Mouse (Mus musculus) right cerebral cortex, postnatal 36 days (tissue): ENCODE data around the gene Slc39a5.
A peak's percentile ranks its signal among the peaks of the same experiment; 100 is the strongest.

Experiments used
- DNase-seq, 2 experiments: peaks; one replicate each; pipeline ENCODE4 v3.0.0; 2022; ENCODE audit warnings: low spot score in 2 of 2, mixed read lengths in 1 of 2

Slc39a5 gene

DNA sequence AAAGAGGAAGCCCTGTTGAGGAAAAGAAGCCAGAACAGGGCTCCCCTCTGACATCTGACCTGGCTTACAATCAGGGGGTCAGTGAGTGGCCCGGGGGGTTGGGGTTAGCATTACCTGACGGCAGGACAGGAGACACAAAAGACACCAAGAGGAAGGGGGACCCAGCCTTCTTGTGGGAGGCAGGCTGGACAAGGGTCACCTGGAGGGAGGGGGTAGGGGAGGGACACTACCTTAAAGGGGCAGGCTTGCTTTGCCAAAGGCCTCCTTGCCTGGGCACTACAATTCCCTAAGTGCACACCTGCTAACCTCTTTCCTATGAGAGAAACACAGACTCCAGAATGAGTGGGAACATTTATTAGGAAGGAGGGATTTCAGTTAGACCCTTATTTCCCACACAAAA lies at the start of gene Slc39a5:
Gene Slc39a5 (minus strand): TSS at position 174 of the 400 bp plus-strand sequence.
- no peak for DNase-seq

DNA sequence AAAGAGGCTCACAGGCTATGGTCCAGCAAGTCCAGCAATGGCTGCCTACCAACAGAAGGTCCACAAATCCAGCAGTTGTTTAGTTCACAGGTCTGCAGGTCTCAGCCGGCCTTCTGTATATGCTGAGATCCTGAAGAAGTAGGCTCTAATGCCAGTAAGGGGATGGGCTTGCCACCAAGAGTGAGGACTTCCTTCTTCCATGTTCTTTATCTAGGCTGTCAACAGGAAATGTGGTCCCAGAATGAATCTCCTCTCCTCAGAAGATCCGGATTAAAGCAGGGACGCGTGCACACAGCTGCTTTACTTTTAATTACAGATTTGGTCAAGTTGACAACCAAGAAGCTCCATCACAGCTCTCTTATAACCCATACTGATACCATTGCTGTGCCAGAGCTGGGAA lies 44.4 kb upstream of the Slc39a5 start:
- no peak for DNase-seq

DNA sequence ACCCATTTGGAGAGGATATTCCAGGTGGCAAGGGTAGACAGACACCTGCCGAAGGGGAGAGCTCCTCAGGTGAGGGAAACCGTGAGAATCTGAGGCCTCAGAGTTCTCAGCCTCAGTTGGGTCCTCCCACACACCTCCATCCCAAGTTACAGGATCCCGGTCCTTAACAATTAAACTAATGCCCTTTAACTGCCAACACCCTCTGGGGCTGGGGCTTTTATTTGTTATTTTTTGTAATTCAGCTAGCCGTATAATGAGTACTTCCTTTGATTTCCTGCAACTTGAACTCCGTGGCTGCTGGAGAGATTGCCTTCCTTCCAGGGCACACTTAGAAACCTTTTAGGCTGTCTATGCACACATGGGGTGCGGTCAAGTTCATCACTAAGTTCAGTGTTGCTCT lies 43.3 kb upstream of the Slc39a5 start:
- no peak for DNase-seq

DNA sequence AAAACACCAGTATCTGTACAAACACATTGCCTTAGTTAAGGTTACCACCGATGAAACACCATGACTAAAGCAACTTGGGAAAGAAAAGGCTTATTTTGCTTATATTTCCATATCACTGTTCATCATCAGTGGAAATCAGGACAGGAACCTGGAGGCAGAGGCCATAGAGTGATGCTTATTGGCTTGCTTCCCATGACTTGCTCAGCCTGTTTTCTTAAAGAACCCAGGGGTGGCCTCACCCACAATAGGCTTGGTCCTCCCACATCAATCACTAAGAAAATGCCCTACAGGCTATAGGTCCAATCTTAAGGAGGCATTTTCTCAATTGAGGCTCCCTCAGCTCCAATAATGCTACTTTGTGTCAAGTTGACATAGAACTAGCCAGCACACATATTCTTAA lies 41.7 kb upstream of the Slc39a5 start:
- DNase-seq, result no peak

DNA sequence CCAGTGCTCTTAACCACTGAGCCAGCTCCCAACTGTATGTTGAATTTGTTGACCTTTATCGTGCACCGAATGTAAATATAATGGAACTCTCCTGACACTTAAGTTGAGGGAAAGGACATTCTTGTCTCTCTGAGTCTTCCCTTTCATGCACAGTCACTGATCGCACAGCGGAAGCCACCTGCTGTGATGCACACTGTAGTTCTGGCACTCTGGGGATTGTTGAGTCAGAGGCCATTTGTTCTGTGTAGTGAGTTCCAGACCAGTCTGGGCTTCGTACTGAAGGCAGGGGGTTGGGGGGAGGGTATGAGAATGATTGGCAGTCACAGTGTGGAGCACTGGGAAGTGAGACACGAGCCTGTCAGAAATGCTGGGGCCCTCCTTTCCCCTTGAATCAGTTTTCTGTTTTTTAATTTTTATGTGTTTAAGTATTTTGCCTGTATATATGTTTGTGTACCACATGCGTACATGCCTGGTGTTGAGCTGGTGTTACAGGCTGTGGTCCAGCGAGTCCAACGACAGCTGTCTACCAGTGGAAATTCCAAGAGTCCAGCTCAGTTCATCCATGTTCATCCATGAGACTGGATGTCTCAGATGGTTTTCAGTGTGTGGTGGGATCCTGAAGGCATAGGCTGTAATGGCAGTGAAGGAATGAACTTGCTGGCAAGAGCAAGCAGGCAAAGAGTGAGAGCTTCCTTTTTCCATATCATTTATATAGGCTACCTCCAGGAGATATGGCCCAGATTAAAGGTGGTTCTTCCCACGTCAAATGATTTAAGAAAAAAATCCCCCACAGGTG lies 40.5 kb upstream of the Slc39a5 start:
- DNase-seq, result no peak

DNA sequence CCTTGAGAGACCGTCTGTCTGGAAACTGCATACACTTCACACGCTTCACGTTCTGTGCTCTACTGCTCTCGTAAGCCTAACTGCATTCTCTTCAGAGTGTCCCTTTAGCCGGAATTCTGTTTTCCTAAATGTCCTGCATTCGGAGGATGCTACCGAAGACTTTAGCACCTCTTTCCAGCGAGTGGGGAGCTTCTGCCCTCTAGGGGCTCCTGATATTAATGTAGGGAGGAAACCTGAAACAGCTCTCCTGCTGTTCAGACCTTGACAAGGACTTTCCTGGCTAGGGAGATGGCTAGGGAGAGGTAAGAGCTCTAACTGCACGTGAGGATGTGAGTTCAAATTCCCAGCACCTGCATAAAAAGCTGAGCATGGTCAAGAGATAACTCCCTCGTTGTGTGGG lies 39.4 kb upstream of the Slc39a5 start:
- DNase-seq, result no peak

DNA sequence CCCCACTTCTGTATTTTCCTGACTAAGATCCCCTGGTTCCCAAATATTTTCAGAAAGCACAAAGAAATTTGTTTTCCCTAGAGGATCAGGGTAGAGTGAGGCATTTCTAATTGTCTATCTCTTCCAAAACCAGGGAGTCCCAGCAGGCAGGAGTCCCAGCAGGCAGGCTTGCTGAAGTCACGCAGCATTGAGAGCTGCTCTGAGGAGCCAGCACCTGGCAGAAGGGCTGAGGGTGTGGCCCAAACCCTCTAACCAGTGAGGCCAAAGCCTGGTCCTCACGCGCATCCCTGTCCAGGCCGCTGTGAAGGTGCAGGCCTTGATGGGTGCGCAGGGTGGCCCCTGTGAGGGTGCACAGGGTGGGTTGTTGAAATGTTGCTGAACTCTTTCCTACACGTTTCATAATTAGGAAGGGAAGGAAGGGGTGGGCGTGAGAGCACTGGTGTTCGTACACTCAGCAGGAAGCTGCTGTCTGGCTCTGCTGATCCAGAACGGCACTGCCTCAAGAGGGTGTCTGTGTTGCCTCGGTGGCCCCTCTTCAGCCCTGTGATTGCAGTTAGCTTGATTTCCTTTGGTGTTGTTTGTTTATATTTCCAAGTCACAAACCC lies 37.7 kb upstream of the Slc39a5 start:
- DNase-seq, result no peak

DNA sequence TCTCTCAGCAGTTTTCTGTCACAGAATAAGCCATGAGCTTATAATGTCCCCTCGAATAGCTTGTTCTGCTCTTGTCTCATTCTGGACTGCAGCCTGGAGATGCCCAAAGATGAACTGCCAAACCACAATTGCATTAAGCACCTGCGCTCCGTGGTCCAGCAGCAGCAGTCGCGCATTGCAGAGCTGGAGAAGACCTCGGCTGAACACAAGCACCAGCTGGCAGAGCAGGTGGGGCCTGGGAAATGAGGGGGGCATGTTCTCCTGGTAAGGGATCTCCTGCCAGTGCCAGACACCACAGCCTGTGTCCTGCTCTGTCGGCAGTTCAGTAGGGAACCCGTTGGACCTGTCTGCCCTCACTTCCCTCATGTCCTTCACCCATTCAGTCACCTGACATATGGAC lies 35.3 kb upstream of the Slc39a5 start:
- DNase-seq, result no peak

DNA sequence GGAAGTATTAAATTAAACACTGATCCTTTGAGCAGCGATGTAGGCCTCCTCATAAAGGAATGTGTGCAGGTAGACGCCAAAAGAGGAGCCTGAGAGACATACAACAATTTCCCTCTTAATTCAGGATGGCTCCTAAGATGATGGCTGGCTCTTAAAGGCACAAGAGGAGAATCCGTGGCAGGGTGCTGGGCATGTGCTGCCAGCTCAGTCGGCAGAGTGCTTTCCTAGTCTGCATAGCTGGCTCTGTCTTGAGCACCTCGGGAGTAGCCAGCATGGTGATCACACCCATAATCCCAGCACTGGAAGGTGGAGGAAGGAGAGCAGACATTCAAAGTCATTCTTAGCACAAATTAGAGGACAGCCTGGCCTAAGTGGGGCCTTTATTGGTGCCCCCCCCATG lies 34.8 kb upstream of the Slc39a5 start:
- no peak for DNase-seq

DNA sequence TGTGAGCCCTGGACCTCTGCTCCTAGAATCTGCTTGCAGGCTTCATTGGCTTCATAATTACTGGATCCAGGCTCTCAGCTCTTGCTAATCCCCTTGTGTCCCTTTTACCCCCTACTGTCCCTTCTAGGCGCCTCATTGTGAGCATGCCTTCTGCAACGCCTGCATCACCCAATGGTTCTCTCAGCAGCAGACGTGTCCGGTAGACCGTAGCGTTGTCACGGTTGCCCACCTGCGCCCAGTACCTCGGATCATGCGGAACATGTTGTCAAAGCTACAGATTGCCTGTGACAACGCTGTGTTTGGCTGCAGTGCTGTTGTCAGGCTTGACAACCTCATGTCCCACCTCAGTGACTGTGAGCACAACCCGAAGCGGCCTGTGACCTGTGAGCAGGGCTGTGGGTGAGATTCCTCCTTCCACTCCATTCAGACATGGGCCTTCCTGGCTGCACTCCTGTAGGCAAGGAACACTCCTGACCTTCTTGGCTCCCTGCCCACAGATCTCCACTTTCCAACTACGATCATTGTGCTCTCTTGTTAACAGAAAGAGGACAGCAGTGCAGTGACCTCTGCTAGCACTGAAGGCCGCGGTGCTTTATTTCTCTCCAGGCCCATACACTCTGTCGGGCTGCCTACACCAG lies 34.3 kb upstream of the Slc39a5 start:
- no peak for DNase-seq

DNA sequence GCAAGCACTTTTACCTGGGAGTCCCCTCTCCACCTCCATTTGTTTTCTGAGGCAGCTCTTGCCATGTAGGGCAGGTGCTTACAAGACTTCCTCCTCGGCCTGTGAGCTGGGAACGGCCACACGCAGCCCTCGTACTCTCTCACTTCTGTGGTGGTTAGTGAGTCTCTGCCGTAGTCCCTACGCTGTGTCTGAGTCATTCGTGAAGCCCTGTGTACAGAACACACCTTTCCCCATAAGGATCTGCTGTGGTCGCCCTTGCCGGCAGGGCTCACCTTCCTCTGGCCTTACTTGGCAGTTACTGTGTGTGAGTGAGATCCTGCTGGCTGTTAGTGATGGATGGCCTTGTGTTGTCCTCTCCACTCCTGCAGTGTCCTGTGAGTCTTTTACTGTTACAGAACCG lies 33.7 kb upstream of the Slc39a5 start:
- no peak for DNase-seq

DNA sequence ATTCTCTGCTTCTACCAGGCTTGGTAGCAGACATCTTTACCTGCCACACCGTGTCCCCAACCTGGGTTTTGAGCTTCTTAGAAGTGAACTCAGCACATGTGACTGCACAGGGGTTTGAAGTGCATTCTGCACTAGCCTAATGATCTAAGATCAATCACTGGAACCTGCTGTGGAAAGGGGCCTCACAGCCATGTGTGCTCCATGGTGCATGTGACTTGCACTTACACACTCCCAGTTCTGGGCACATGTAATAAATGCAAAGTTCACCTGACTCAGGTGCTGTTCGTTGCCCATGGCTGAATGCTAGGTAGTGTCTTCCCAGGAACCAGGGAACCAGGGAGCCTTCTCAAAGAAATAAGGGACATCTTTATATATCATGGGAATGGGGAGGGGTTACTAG lies 32.4 kb upstream of the Slc39a5 start:
- DNase-seq, result no peak

DNA sequence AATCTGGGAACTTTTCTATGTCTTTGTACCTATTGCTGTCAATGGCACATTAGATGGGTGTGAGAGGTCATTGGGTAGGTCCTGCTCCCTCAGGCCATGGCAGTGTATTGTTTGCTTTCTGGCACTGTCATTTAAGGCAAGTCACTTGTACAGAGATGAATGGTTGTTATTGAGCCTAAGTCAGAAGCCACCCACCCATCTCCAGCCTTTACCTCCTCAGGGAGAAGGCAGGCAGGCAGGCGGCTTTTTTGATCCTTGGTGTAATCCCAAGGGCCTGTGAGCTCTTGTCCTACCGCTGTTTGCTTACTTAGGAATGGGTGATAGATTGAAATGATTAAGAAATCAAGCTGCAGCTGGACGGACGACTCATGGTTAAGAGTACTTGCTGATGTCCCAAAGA lies 28.4 kb upstream of the Slc39a5 start:
- DNase-seq, result no peak

DNA sequence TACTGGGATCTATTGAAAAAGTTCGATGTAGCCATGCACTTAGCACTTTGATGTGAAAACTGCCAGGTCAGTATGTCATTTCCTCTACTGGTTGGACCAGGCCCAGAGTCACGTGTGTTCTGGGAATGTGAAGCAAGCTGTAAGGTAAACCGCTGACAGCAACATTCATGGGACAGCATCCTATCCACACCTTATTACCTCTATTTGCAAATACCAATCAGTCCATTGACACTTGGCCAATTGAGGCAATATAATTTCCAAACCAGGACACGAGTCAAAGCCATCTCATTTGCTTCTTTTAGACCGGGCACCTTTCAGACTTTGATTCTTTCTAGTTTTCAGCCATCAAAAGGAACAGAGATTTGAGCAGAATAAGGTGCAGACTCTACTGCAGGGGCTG lies 28.0 kb upstream of the Slc39a5 start:
- DNase-seq, result no peak

DNA sequence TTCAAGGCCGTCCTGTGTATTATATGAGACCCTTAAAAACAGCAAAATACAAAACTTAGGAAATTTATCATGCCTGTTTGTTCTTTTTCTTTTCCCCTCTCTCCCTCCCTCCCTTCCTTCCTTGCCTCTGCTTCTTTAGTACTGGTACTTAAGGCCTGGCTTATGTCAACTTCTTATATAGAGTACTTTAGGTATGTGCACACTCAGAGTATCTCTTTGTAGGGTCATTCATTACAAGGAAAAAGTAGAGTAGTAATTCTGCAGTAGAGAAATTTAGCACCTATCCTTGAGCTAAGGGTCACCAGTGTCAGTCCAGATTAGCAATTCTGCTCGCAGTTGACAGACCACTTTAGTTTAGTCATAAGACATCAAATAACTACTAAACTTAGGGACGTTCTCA lies 24.2 kb upstream of the Slc39a5 start:
- DNase-seq, result no peak

DNA sequence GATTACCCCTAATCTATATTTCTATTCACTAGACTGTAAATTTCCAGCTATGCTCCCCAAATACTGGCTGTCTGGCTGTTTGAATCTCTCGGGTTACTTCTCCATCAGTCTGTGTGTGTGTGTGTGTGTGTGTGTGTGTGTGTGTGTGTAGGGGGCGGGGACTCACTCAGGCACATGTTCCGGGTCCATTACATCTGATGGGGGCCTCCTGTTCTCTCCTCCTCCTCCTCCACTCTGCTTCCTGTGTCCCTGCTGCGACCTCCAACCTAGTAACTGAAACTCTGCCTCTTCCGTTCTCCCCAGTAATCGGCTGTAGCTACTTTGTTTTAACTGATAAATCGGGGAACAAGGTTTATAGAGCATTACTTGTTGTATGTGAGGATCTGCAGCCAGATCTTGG lies 23.6 kb upstream of the Slc39a5 start:
- no peak for DNase-seq

DNA sequence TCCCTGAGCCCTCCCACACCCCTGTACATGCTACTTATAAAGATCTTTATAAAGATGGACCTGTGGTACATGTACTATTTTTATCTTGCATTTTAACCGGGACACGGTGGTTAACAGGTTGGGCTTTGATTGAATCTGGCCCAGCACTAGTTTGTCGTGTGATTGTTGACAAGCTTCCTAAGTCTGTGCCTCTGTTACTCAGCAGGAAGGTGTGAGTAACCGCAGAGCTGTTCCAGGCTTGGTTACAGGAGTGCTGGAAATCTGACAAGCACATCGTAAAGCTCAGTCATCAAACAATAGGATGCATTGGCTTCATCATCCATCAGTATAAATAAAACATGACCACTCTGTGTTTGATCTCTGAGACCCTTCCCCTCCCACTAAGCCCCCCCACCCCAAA lies 21.4 kb upstream of the Slc39a5 start:
- no peak for DNase-seq

DNA sequence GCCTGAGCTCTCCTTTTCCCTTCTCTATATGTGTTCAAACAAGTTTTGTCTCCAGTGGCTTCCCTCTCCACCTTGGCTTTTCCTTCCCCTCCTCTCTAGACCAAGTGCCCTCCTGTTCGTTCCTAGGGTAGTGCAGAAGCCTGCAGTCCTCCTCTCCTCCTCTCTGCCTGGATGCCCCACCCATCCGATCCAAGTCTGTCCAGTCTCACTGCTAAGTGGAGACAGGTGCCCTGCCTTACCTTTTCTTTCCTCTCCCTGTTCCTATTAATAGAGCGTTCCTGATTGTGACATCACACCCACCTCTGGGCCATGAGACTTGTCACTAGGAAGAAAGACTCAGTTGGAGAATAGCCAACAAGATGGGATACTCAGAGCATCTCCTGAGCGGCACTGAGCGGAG lies 13.8 kb upstream of the Slc39a5 start:
- DNase-seq, result no peak

DNA sequence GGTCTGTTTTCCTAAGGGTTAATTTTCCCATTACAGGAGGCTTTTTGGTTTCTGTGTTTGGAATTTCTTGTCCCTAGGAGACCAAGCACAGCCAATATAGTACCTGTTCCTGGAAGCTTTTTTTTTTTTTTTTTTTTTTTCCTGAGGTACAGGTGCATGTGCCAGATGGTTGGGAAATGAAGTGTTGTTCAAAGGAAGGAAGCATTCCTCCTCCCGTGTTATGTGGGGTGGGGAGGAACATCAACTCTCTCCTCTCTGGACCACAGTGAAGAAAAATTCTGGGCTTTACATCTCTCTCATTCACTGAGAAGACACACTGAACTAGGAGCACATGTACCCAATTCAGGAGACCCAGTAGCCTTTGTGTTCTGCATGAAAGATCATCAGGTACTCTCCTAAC lies 12.0 kb upstream of the Slc39a5 start:
- no peak for DNase-seq

DNA sequence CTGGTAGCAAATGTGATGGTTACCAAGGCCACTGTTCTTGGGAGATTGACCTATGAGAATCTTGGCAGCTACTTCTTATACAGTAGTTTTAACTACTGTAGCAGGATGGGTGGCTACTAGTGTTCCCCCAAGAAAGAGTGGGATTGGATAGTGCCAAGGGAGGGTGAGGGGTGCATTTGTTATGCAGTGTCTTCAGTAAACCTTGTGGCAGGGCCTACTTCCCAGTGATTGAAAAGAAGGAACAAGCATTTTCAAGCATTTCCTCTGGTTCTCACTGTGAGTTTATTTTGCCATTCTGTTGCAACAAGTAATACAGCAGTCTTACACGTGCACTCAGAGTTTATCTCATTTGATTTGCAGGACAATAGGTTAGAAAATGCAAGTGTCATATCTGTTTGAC lies 11.5 kb upstream of the Slc39a5 start:
- DNase-seq, result no peak

DNA sequence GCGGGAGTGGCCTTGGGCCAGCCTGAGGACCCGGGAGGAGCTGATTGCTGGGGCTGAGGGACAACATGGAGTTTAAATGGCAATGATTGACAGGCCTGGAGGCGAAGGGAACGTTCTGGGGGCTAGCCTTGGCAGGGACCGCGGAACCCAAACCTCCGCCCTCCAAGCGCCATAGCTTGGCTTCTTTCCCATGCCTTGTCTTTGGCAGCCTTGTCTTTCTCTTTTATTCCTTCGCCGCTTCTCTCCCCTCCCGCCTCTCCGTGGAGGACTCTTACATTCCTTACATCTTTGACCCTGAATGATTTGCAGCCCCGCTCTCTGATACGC lies 11.0 kb upstream of the Slc39a5 start:
- DNase-seq, result no peak

DNA sequence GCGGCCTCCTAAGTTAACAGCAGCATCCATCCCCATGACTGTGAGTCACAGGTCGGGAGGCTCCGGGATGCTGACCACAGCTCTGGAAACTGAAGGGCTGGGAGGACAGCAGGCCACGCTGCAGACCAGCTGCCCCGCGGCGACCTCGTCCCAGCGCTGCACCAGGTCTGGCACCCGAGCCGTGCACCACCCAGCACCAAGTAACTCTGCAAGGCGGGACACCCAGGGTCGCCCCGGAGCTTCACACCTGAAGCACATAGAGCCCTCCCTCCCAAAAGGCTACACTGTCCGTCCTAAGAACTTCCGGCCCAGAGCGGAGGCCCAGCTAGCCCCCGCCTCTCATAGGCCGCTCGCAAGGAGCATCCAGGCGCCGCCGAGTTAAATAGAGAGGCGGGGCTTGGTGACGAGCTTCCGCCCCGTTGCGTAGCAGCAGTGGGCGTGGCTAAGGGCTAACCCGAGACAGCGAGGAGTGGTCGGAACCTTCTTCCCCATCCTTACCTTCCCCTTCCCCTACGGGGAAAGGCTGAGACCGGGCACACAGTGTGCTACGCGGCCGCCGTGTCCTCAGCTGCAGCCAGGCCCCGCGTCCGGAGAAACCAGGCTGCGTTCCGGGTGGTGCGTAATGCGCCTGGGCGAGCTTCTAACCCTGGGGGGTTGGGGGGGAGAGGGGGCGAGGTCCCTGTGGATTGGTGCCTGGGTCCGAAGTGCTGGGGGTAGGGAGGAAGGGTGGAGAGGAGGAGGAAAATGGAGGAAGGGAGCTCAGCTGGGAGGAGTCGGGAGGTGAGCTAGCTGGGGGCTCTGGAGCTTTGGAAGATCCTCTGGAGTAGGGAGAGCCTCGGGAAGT lies 10.4 kb upstream of the Slc39a5 start, which contains the start of the genes Nabp2 and Rnf41:
Gene Nabp2 (minus strand): TSS at position 282 of the 844 bp plus-strand sequence.
Gene Rnf41 (plus strand): TSS at position 447 of the 844 bp plus-strand sequence.
- DNase-seq, result peak; percentile 94 to 95

DNA sequence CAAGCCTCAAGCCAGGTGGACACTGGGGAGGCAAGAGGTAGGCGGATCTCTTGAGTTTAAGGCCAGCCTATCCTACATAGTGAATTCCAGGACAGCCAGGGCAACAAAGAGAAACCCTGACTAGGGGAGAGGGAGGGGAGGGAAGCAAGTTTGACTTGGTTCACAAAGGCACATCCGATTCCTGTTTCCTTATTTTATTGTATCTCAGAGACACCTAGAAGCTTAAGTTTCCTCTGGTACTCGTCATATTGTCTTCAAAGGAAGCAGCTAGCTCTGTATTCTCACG lies 9.5 kb upstream of the Slc39a5 start:
- DNase-seq, result no peak
